Mouse (Mus musculus): ENCODE data around the gene Peli2. TPM values are rescaled to one million over a fixed set of nuclear protein-coding genes. Genes with fewer than 3 reads are reported as not detected.
A peak's percentile ranks its signal among the peaks of the same experiment; 100 is the strongest.

The Peli2 gene
- total RNA-seq, 2 experiments from 2014 or later: 21.3 to 42.4 TPM

DNA sequence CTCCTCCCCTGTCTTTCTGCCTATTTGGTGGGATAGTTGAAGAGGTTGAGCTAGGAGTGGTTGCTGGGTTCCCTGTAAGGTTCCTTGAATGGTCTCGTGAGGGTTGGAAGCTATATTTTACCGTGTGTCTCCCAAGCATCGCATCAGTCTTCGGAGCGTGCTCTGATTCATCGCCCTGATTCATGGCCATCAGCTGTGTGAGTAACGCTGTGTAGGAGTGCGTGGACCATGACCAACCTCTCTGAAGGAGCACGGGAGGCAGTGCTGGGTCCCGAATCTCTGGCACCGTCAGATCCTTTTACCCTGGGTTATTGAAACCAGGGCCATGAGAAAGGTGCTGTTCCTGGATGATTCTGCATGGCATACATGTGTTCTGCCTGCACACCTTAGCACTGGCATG is 92.2 kb downstream of the Peli2 start:
- no peak for DNase-seq (ENCODE audit: low spot score in 2 of 2)

DNA sequence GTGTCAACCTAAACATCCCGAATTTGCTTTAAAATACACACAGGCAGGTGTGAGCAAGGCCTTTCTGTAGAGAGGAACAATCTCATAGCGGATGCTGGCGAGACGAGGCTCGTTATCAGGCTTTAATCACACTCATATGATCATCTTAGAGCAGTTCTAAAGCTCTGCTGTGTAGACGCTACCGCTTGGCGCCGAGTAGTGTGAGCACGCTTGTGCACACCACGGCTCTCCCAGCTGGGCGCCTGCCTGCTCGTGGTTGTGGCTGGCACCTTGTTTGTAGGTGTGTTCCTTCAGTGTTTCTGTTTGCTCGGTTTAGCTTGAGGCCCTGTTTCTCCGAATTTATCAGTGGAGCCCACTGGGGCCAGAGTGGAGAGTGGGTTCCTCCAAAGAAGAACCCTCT is 93.0 kb downstream of the Peli2 start:
- no peak for DNase-seq (ENCODE audit: low spot score in 2 of 2)

DNA sequence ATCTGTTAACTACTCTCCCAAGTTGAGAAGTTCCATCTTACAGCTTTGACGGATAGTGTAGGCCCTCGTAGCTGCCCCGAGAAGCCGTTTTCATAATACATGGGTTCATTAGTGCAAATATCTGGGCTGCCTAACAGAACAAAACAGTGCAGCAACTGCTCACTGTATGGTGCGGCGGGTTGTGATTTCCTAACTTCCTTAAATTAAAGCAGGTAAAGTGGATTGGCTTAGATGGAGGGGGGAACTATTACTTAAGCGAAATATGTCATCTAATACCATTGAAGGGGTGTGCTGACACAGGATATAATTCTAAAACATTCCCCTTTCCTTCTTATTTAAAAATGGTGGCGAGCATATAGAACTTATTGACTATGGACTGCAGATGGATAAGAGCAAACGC is 101.4 kb downstream of the Peli2 start:
- no peak for DNase-seq (ENCODE audit: low spot score in 2 of 2)

DNA sequence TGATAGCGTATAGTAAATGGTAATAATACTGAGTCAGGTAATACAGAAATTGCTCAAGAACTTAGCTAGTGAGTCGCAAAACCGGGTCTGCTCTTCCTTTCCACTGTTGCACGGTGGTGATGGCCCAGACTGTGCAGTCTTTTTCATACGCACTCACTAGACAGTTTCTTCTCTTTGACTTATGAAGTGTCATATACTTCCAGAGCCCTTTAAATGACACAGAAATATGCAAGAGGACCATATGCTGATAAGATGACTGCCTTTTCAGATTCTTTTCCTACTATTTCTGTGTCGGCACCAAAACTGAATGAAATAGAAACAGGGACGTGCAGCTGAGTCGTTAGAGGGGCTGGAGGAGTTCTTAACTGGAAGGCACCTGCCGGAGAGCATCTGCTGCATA is 102.1 kb downstream of the Peli2 start:
- no peak for DNase-seq (ENCODE audit: low spot score in 2 of 2)

DNA sequence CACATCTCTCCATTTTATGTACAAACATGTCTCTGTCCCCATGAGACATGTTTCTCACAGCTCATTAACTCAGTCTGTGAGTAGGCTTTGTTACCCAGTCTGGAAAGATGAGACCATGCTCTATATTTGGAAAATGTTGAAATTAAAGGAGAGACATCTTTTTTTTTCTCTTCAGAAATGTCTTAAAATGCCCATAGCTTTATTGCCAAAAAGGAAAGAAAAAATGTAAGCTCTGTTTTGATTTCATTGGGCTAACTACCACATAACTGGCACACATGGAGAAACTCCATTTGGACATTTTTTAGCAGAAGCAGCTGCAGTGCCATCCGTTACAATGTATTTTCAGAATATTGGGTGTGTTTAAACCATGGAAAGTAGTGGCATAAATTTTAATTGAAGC is 103.6 kb downstream of the Peli2 start:
- no peak for DNase-seq (ENCODE audit: low spot score in 2 of 2)

DNA sequence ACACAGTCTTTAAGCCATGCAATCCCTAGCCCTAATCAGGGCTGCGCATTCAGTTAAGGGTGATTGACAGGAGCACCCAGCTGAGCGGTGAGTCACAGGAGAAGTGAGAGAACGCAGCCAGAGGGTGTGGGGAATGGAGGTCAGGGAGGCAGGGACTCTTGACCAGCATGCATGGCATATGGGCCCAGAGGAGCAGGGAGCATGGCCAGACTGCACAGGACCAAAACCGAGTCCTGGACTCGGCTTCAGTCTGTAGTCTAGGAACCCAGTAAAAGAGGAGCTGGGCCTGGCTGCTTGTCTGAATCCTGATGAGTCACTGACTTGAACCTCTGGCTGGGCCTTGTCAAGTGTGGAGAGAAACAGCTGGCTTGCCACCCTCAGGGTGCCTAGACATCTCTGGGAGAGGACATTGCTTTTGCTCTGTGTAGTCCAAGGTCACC is 104.3 kb downstream of the Peli2 start:
- DNase-seq (ENCODE audit: low spot score in 2 of 2): peak in 1 of 2 experiments; percentile 35

DNA sequence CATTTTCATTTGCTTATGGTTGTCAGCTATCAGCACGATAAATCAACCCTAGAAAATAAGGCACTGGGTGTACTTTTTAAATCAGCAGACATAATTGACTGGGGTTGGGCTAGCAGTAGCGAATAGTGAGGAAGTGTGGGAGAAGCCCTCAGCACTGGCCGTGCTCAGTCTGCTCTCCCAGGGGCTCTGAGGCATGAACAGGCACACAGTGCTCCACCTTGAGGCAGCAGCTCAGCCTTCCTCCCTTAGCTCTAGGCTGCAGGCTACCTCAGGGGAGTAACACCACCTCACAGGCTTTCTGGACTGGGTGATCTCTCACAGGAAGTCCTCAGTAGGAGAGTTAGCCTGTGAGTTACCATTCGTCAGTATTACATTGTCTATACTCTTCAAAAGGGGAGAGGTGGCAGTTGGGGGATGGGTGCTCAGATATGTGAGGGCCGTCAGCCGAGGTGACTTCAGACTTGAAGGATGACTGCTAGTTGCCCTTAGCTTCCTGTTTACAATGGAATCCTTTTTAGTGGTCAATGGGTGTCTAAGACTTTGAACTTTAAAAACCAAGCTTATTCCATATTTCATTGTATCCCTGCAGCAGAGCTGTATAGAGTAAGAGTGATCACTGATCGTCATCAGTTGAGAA is 105.3 kb downstream of the Peli2 start:
- DNase-seq (ENCODE audit: low spot score in 2 of 2): no peak

DNA sequence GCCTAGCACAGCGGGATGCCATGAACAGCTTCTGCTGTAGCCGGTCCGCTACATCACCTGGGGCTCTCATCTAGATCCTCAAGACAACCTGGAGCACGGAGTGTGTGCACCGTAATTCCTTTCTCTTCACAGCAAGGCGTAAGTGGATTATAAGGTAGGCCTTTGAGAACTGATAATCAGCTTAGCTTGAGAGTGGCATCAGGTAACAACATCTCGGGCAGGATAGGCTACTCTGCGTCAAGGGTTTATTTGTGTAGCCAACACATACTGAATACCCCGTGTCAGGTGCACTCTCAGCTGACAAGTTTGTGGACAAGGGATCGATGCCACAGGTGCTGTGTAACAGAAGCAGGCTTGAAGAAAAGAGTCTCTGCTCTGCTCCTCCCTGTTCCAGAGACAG is 106.1 kb downstream of the Peli2 start:
- no peak for DNase-seq (ENCODE audit: low spot score in 2 of 2)

DNA sequence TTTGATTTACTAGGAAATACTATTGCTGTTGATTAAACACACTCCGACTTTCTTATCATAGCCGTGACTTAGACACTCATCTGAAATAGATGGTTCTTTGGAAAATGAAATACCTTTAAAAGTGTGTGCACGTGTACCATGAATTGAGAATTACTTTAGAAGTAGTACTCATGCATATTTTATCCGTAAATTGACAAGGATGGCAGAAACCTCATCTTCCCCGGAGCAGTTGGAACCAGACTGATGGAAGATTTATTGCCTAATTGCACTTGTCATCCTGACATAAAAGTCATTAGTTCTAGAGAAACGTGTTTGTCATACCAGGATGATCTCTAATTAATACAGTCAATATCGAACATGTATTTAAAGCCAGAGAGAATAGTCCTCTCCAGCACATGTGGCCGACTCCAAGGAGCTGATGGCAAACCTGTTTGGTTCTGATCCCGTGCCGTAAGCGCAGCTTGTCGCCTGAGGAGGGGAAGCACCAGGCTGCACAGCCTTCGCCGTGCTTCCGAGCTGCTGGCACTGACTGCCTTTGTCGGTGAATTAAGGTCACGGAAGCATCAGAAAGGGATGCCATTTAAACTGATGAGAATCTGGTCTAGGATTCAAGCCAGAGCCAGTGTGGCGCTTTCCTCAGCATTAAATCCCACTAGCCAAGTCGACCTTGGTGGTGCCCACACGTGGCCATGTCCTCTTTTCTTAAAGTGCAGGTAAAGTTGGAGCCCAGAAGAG is 114.3 kb downstream of the Peli2 start:
- no peak for DNase-seq (ENCODE audit: low spot score in 2 of 2)

DNA sequence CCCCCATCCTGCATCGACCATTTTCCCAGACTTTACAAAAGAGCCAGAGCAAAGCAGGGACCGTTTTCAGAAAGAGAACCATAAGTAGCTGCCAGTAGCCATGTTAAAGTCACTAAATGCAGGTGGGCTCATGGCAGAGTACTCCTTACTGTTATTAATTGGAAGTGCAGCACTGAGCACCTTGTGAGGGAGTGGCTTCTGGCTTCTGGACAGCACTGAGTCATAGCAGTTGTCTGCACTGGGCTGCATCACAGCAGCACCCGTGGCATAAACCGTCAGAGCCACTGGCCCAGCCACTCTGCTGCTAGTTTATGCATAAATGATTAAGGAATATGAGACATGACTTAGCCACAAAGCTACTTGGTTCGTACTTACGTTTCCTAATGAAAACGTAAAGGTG is 120.7 kb downstream of the Peli2 start:
- no peak for DNase-seq (ENCODE audit: low spot score in 2 of 2)

DNA sequence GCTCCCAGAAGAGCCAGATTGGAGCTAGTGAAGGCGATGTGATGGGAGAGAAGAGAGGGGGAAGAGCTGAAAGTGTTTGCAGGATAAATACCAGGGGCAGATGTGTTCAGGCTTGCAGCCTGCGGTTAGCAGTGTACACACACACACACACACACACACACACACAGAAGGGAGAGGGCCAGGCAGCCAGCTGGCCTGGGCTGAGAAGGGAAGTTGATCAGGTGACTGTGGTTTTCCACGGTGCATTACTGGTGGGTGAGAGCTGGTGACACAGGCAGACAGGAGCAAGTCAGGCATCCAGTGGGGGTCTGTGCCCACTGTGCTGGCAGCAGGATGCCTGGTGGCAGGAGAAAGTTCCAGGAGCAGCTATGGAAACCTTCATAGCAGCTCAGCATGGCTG is 125.6 kb downstream of the Peli2 start:
- no peak for DNase-seq (ENCODE audit: low spot score in 2 of 2)

DNA sequence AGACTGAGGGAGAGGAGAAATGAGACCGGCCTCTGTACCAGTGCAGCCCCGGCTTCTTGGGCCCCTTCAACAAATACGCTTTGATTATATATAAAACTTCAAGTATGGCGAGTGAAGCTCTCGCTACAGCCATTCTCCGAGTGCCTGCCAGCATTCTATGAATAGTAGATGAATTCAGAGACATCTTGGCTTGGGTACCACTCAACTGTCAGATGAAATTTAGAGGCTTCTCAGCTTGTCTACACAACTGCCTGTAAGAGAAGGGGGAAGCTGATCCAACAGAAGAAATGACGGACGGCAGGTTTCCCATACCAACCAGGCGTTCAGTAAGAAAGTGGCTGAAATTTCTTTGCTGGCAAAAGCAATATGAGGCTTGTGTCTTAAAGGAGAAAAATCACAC is 126.3 kb downstream of the Peli2 start:
- DNase-seq (ENCODE audit: low spot score in 2 of 2): no peak

DNA sequence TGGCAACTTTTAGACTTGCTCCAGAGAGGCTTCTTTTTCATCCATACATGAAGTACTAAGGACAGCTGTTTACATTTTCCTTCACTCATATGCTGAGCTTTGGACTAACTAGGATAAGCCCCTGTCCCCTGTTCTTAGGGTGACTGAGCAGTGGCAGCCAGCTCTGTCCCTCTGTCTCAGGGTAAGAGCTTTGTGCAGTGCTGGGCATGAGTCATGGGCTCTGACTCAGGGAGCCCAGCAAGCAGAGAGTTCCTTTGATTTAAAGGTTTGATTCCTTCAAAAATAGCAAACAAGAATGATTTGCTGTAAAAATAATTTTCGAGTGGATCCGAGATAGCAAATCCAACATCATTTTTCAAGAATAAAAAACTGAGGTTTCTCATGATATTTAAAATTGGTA is 128.8 kb downstream of the Peli2 start:
- DNase-seq (ENCODE audit: low spot score in 2 of 2): peak in 1 of 2 experiments; percentile 38

DNA sequence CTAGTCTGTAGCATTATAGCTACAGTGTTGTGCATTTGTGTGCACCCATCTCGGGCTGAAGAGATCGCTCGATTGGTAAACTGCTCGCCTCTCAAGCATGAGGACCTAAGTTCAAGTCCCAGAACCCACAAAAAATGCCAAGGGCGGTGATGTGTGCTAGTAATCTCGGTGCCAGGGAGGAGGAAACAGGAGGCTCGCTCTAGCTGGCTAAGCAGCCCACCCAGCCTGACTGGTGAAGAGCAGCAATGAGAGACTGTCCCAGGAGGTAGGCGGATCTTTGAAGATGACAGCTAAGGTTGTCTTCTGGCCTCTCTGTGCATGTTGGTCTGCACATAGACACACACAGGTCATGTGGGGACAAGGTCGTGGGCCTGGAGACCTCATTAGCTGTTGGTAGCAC is 129.3 kb downstream of the Peli2 start:
- no peak for DNase-seq (ENCODE audit: low spot score in 2 of 2)

DNA sequence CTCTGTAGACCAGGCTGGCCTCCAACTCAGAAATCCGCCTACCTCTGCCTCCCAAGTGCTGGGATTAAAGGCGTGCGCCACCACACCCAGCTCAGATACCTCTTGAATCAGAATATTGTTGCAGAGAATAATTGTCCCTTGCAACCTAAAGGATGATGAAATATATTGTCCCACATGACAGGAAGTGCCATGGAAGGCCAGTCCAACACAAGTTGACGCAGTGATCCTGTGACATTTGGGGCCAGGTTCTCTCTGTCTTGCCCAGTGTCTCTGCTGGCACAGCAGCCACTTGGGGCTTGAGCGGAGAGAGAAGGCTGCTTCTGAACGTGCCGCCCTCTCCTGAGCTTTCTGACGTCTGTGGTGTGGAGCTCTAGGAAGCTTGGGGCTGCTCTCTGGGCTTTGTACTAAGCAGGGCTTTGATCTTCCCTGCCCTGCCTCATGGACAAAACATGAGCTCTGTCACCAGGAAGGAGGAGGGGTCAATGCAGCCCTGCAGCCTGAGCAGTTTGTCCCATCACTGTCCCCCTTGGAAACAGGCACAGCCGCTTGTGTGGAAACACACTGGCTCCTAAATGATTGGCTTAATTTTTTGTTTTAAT is 130.9 kb downstream of the Peli2 start:
- no peak for DNase-seq (ENCODE audit: low spot score in 2 of 2)

DNA sequence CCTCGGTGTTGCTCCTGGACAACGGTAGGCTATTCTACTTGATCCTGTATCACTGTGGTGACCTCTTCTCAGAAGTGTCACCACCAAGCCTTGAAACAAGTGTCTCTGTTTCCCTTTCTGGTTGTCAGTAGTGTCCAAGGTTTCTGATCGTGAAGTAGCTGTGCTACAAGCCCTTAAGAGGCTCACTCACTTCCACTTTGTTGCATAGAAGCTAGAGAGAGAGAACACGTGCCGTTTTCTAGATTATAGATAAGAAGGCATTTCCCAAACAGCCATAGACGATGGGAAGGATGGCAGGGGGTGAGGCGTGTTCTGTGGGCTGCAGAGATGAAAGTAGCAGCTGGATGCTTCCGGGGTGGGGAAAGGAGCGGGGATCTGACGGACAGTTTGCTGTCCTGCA is 132.6 kb downstream of the Peli2 start:
- DNase-seq (ENCODE audit: low spot score in 2 of 2): no peak

DNA sequence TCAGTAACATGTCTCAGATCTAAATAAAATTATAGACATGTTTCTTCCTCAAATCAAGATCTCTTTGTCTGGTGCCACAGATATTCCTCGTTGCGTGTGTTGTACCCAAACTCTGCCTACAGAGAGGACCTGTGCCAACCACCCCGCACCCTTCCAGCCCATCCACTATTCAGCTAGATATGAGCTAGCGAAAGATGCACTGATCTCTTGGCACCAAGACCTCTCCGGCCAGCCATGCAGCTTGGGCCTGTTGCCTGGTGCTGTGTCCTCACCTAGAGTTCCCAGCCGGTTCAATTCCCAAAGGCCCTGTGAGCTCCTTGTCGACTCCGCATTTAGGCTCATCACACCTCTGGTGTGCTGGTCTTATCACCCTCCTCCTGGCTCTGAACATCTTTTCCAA is 134.1 kb downstream of the Peli2 start:
- no peak for DNase-seq (ENCODE audit: low spot score in 2 of 2)

DNA sequence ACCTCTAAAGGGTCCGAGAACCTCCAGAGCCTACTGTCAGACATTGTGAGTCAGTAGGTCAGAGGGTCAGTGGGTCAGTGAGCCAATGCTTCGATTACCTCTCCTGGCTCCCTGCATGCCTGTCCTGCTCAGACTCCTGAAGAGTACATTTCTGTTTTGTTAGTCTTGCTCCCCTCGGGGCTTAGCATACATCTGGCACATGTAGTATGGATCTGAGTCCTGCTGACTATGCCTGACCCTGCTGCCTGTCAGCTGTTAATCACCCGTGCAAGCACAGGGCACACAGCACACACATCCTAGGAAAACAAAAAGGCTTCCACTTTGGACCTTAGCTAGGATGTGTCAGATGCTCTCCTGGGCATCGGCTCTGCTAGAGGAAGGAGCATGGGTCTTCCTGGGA is 134.7 kb downstream of the Peli2 start:
- DNase-seq (ENCODE audit: low spot score in 2 of 2): no peak

DNA sequence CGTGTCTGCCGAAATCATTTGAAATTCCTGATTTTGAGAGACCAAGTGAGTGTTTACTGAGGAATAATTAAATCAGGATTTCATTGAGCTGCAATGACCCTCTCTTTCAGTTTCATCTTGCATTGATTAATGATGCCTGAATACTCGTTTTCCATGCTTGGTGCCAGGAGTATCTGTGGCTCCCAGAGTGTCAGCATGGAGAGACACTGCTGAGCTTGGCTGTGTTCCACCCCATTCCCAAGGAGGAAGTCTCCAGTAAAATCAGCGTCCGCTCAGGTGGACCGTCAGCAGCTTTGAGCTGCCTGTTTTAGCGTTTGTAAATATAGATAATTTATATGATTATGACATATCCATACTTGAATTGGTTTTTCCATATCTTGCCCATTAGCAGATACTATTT is 137.1 kb downstream of the Peli2 start:
- no peak for DNase-seq (ENCODE audit: low spot score in 2 of 2)

DNA sequence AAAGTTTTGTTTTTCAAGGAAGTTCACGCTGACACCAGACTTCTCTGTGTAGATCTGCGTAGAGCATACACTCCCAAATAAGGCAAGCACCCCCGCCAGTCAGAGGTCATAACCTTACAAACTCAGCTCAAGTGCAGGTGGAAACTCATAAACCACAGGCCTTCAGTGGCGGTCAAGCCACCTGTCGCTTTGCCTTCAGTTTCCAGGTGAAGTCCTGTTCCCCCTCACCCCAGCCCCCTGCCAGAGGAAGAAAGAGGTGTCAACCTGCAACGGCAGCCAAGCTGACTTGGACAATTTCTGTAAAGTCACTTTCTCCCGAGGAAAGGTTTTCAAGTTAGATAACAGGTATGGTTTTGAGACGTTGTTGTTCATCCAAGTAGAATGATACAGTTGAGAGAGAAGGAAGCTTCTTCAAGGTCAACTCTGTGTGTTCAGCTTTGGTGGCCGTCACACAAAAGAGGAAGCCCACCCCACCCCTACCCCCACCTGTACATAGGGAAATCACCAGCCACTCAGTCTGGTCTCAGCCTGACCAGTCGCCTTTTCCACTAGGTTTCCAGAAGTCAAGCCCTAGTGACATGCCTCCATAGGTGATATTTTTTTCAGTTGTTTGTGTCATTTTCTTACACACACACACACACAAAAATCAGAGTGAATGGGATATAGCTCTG is 138.2 kb downstream of the Peli2 start:
- DNase-seq (ENCODE audit: low spot score in 2 of 2): no peak

DNA sequence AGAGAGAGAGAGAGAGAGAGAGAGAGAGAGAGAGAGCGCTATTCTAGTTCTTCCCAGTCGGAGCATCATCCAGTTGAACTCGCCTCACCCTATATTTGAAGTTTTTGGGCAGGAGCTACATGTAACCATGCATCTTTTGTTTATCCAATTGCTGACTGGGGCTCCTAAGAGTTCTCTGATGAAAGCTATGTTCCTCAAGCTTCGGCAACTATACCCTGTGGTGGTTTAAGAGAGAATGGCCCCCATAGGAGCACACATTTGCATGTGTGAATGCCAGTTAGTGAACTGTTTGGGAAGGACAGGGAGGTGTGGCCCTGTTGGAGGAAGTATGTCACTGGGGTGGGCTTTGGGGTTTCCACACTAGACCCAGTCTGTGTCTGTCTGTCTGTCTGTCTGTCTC is 142.5 kb downstream of the Peli2 start:
- DNase-seq (ENCODE audit: low spot score in 2 of 2): no peak

DNA sequence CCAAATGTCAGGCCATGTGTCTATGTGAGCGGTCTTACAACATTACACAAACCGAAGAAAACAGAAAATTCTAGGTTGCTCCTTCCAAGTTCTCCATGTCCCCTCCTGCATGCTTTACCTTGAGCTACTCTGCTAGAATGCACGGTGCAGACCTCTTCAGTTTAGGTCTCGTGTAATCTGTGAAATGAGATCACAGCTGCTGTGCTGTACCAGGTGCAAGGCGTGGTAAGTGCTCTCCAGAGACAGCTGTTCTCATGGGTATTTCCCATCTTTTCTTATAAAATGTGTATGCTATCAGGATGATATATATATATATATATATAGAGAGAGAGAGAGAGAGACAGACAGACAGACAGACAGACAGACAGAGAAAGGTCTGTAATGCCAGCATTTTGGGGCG is 146.1 kb downstream of the Peli2 start:
- no peak for DNase-seq (ENCODE audit: low spot score in 2 of 2)

Data from adrenal gland, adult 18-20 months (tissue).